Mouse (Mus musculus) forebrain, embryonic 13.5 days (tissue): ENCODE data around the gene Atxn7l1. TPM values are rescaled to one million over a fixed set of nuclear protein-coding genes. Genes with fewer than 3 reads are reported as not detected.
A peak's percentile ranks its signal among the peaks of the same experiment; 100 is the strongest.

Experiments used
- ATAC-seq: fragments of 200-750 bp; cut with Nextera tagmentation; 2 replicates; pipeline ENCODE4 v1.8.0; 2017
- H3K27ac ChIP-seq: fragments of 300-500 bp; sonication (generic); 2 replicates; pipeline ENCODE4 v1.5.1; 2015; ENCODE audit warnings: inconsistent platforms, mild to moderate bottlenecking, moderate library complexity
- H3K27me3 ChIP-seq: fragments of 300-500 bp; sonication (generic); 2 replicates; pipeline ENCODE4 v1.6.1; 2015; ENCODE audit warnings: mild to moderate bottlenecking, inconsistent platforms
- H3K36me3 ChIP-seq: fragments of 300-500 bp; sonication (generic); 2 replicates; pipeline ENCODE4 v1.6.1; 2015; ENCODE audit warnings: mild to moderate bottlenecking, inconsistent platforms; ENCODE audit not compliant: poor library complexity, severe bottlenecking
- H3K4me1 ChIP-seq: fragments of 300-500 bp; sonication (generic); 2 replicates; pipeline ENCODE4 v1.6.1; 2015; ENCODE audit warnings: inconsistent platforms
- H3K4me2 ChIP-seq: fragments of 300-500 bp; sonication (generic); 2 replicates; pipeline ENCODE4 v1.6.1; 2015; ENCODE audit warnings: inconsistent platforms, mild to moderate bottlenecking, moderate library complexity
- H3K4me3 ChIP-seq: fragments of 300-500 bp; sonication (generic); 2 replicates; pipeline ENCODE4 v1.5.1; 2015; ENCODE audit warnings: mild to moderate bottlenecking, inconsistent platforms
- H3K9ac ChIP-seq: fragments of 300-500 bp; sonication (generic); 2 replicates; pipeline ENCODE4 v1.6.1; 2015; ENCODE audit warnings: mild to moderate bottlenecking, inconsistent platforms
- H3K9me3 ChIP-seq: fragments of 300-500 bp; sonication (generic); replicated peaks from 2 replicates; pipeline ENCODE4 v1.6.1; 2016; ENCODE audit warnings: inconsistent platforms
- WGBS: fragments of 180-500 bp; shearing (Covaris S2); methylation state at CpG from one replicate; pipeline ENCODE4 v1.1.7; 2015; 5-methylcytosine and 5-hydroxymethylcytosine counted together
- polyA plus RNA-seq: library from polyadenylated mRNA; unstranded; fragments of >200 nt; fragmentation: Nextera tagmentation; extraction: Ambion mirVana; gene quantifications from 2 replicates; pipeline ENCODE4 v1.2.1, GENCODE M21; 2015

Atxn7l1 gene
- polyA plus RNA-seq, 1 experiment from 2014 or later, result 15.4 TPM

DNA sequence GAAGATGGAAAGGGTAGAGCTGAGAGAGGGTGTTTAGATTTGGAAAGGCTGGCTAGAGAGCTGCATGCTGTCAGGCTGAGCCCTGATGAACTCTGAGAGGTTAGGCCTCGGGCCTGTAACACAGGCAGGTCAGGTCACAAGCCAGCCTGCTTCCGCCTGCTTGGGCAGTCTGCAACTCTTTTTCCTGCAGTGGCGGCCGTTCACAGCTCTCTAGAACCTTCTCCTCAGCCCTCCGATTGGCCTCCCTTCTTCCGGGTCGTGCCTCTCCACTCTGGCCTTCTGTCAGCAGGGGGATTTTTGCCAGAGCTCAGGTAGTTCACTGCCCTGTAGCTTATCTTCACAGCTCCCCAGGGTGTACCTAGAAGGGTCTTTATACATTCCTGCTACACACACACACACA lies 26.7 kb downstream of the Atxn7l1 start:
- ATAC-seq, result no peak
- H3K4me3 ChIP-seq, result no peak overlapping the region
- H3K4me1 ChIP-seq, result peaks cover 29% of the 10 kb centered on the region
- no peaks in the 10 kb centered on the region for H3K36me3 ChIP-seq
- 72% methylated on average over 7 of the region's 7 CpGs for WGBS
- no peak overlapping the region for H3K27ac ChIP-seq
- no peak overlapping the region for H3K4me2 ChIP-seq
- no peak overlapping the region for H3K9ac ChIP-seq
- H3K9me3 ChIP-seq, result no peaks in the 10 kb centered on the region
- H3K27me3 ChIP-seq, result no peaks in the 10 kb centered on the region

DNA sequence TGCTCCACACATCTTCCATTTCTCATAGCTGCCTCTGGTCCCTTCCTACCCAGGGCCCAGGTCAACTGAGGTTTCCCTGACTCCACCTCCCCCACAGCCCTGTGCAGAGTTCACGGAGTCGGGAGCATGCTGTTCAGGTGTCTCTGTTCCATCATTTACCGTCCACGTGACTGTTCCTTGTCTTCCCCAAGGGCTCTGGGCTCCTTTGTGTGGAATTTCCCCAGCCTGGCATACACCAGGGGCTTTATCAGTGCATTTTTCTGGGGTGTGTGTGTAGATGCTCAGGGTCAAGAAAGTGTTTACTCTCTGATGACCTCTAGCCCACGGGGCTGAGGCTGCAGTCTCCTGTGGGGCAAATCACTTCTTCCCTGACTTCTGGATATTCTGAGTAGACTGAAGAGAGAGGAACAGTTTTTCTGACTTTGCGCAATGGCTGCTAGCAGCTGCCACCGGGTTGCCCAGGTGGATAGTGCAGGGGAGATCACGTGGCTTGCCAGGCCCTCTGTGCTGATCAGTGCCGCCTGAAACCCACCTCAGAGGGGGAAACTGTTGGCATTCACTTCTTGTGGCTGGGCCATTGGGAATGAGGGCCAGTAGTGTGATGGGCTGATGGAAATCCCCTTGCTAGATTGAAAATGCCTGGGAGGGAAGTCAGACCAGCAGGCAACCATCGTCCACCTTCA lies 27.3 kb downstream of the Atxn7l1 start:
- no peak overlapping the region for H3K4me3 ChIP-seq
- no peak for ATAC-seq
- no peak overlapping the region for H3K4me2 ChIP-seq
- 78% methylated on average over 10 of the region's 10 CpGs for WGBS
- H3K9ac ChIP-seq, result no peak overlapping the region
- H3K27ac ChIP-seq, result no peak overlapping the region
- H3K36me3 ChIP-seq, result no peaks in the 10 kb centered on the region
- H3K4me1 ChIP-seq, result peaks cover 29% of the 10 kb centered on the region
- no peaks in the 10 kb centered on the region for H3K9me3 ChIP-seq
- no peaks in the 10 kb centered on the region for H3K27me3 ChIP-seq

- Histone ChIP-seq H3K9ac (peak overlapping the region; percentile 31), H3K4me2 (peak overlapping the region; percentile 58), H3K27me3 (no peaks in the 10 kb centered on the region), H3K4me1 (peaks cover 24% of the 10 kb centered on the region), H3K27ac (peak overlapping the region; percentile 37; the same call in 1 of the 2 replicates), H3K9me3 (no peaks in the 10 kb centered on the region), H3K4me3 (peak overlapping the region; percentile 25), H3K36me3 (no peaks in the 10 kb centered on the region)
- WGBS, result 11% methylated on average over 25 of the region's 25 CpGs
- ATAC-seq, result peak; percentile 79
Observed at GRCm38 (mm10) chr12:33175621-33176554, 28.4 kb downstream of the Atxn7l1 start.

DNA sequence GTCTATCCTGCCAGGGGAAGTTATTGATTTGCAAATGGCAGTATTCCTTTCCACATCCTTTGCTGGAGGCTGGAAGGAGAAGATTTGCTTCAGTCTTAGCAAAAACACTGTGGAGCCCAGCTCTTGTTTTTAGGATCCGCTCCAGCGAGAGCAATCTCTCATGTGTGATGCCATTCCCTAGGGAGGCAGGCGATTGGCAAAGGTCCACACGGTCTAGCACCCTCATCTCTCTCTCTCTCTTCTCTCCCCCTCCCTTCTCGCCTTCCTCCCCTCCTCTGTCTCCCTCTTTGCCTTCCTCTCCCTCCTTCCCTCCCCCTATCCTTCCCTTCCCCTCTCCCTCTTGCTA lies 29.0 kb downstream of the Atxn7l1 start:
- Histone ChIP-seq H3K4me1 (peaks cover 24% of the 10 kb centered on the region), H3K9ac (peak overlapping the region; percentile 31; the same call in 1 of the 2 replicates), H3K4me3 (peak overlapping the region; percentile 25; the same call in 1 of the 2 replicates), H3K27ac (peak overlapping the region; percentile 37; the same call in 1 of the 2 replicates), H3K36me3 (no peaks in the 10 kb centered on the region), H3K27me3 (no peaks in the 10 kb centered on the region), H3K9me3 (no peaks in the 10 kb centered on the region), H3K4me2 (peak overlapping the region; percentile 58)
- peak; percentile 68 for ATAC-seq
- WGBS, result 21% methylated on average over 5 of the region's 5 CpGs

- no peak overlapping the region for H3K9ac ChIP-seq
- no peak for ATAC-seq
- H3K27me3 ChIP-seq, result no peaks in the 10 kb centered on the region
- H3K9me3 ChIP-seq, result no peaks in the 10 kb centered on the region
- H3K4me2 ChIP-seq, result no peak overlapping the region
- peaks cover 32% of the 10 kb centered on the region for H3K4me1 ChIP-seq
- H3K27ac ChIP-seq, result no peak overlapping the region
- no peak overlapping the region for H3K4me3 ChIP-seq
- no peaks in the 10 kb centered on the region for H3K36me3 ChIP-seq
- 87% methylated on average over 2 of the region's 2 CpGs for WGBS
Observed at GRCm38 (mm10) chr12:33180421-33180820, 32.9 kb downstream of the Atxn7l1 start.

GRCm38 (mm10) chr12:33181875-33182274 lies 34.4 kb downstream of the Atxn7l1 start:
- H3K9ac ChIP-seq, result no peak overlapping the region
- WGBS, result 98% methylated on average over 4 of the region's 4 CpGs
- H3K9me3 ChIP-seq, result no peaks in the 10 kb centered on the region
- no peak overlapping the region for H3K4me2 ChIP-seq
- ATAC-seq, result no peak
- H3K4me1 ChIP-seq, result peaks cover 23% of the 10 kb centered on the region
- H3K27ac ChIP-seq, result no peak overlapping the region
- no peak overlapping the region for H3K4me3 ChIP-seq
- no peaks in the 10 kb centered on the region for H3K27me3 ChIP-seq
- no peaks in the 10 kb centered on the region for H3K36me3 ChIP-seq

- H3K4me3 ChIP-seq, result no peak overlapping the region
- 58% methylated on average over 11 of the region's 11 CpGs for WGBS
- peaks cover 21% of the 10 kb centered on the region for H3K4me1 ChIP-seq
- peak; percentile 64 for ATAC-seq
- H3K4me2 ChIP-seq, result no peak overlapping the region
- H3K9ac ChIP-seq, result no peak overlapping the region
- no peaks in the 10 kb centered on the region for H3K27me3 ChIP-seq
- no peaks in the 10 kb centered on the region for H3K9me3 ChIP-seq
- no peak overlapping the region for H3K27ac ChIP-seq
- no peaks in the 10 kb centered on the region for H3K36me3 ChIP-seq
Observed at GRCm38 (mm10) chr12:33182428-33183137, 35.1 kb downstream of the Atxn7l1 start.

DNA sequence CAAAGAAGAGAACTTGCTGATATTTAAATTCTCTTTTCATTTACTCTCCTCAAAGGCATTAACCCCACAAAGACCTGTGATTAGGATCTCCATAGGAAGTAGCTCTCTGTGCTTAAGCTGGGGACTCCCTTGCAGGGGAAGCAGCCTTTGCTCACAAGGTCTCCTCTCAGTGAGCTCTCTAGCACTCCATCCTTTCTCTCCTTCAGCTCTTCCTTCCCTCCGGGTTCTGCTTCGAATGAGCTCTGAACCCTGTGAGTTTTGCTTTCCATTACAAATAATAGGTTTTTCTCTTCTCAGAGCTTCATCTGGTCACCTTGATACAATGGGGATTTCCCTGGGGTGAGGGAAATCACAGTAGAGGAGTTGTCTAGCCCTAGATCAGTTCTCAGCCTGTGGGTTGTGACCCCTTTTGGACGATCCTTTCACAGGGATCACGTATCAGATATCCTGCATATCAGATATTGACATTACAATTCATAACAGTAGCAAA lies 35.7 kb downstream of the Atxn7l1 start:
- 56% methylated on average over 4 of the region's 4 CpGs for WGBS
- no peak overlapping the region for H3K4me3 ChIP-seq
- no peaks in the 10 kb centered on the region for H3K9me3 ChIP-seq
- no peak overlapping the region for H3K27ac ChIP-seq
- H3K27me3 ChIP-seq, result no peaks in the 10 kb centered on the region
- H3K4me2 ChIP-seq, result no peak overlapping the region
- ATAC-seq, result no peak
- H3K4me1 ChIP-seq, result peaks cover 21% of the 10 kb centered on the region
- H3K36me3 ChIP-seq, result no peaks in the 10 kb centered on the region
- H3K9ac ChIP-seq, result no peak overlapping the region

DNA sequence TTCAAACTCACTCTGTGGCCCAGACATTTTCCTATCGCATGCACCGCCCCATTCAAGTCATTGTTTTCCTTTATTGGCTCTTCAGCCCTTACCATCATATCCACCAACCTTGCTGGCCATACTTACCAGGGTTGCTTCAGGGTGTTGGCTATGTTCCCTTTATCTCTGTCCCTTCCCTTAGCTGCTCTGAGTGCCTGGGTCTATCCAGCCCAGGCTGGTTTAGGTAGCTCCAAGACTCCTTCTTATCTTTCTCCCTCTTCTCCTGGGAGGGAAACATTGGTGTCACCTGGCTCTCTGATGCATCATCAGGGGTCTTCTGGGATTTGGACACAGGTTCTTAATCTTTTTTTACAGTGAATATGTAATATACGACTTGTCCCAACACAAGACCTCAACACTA lies 36.6 kb downstream of the Atxn7l1 start:
- no peak overlapping the region for H3K4me3 ChIP-seq
- H3K9me3 ChIP-seq, result no peaks in the 10 kb centered on the region
- no peaks in the 10 kb centered on the region for H3K27me3 ChIP-seq
- no peak for ATAC-seq
- H3K9ac ChIP-seq, result no peak overlapping the region
- 93% methylated on average over 3 of the region's 3 CpGs for WGBS
- H3K27ac ChIP-seq, result no peak overlapping the region
- peaks cover 21% of the 10 kb centered on the region for H3K4me1 ChIP-seq
- H3K4me2 ChIP-seq, result no peak overlapping the region
- no peaks in the 10 kb centered on the region for H3K36me3 ChIP-seq

DNA sequence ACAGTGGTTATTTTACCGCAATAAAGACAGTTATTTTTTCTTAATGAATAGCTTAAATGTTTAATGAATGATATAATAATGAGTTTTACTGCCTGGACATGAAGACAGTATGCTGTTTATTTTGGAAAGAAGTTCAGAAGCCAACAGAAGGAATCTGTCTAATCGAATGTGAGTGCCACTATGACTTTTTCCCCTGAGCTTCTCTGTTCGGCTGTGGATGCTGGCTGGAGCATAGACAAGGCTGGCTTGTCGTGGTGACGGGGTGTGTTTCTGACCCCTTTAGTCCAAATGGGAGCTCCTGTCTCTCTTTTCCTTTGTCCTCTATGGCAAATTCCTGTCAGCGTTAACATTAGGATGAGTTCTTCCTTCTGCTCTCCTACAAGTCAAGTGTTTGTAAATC lies 37.6 kb downstream of the Atxn7l1 start:
- Histone ChIP-seq H3K36me3 (no peaks in the 10 kb centered on the region), H3K27me3 (no peaks in the 10 kb centered on the region), H3K27ac (no peak overlapping the region), H3K4me3 (no peak overlapping the region), H3K4me2 (no peak overlapping the region), H3K4me1 (peaks cover 21% of the 10 kb centered on the region), H3K9ac (no peak overlapping the region), H3K9me3 (no peaks in the 10 kb centered on the region)
- WGBS, result 86% methylated on average over 6 of the region's 6 CpGs
- no peak for ATAC-seq

DNA sequence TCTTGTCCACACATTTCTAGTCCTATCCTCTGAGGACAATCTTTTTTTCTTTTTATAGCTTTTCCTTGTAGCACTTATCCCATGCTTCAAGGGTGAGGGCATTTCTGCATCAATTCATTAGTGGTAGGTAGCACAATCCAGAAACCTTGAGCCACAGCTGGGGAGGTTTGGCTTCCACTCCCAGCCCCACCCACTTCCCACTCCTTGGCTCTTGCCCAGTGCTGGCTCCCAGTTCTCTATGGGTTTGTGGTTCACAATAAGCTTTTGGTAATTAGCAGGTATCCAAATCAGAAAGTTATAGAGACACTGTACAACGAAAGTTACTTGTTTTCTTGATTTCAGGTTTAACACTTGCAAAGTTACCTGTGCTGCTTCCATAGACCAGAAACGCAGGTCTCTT lies 38.8 kb downstream of the Atxn7l1 start:
- Histone ChIP-seq H3K4me3 (no peak overlapping the region), H3K9ac (no peak overlapping the region), H3K4me2 (no peak overlapping the region), H3K27ac (no peak overlapping the region), H3K27me3 (no peaks in the 10 kb centered on the region), H3K4me1 (peaks cover 30% of the 10 kb centered on the region), H3K36me3 (no peaks in the 10 kb centered on the region), H3K9me3 (no peaks in the 10 kb centered on the region)
- no peak for ATAC-seq
- 84% methylated on average over 2 of the region's 2 CpGs for WGBS

DNA sequence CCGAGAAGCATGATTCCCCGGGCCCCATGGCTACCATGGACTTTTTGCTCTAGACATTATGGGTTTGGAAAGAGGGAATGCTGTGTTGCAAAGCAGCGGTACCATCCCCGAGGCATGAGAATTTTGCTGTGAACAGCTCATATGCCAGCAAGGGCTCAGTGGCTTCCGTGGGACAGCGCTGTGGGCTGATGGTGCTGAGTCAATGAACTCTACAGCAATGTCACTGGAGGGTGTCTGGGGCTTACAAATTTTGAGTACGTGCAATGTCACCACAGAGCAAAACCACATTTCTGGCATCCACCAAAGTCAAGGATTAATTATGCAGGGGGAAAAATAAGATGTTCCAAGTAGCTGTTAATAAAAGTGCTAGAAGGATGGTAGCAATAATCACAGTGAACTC lies 42.6 kb downstream of the Atxn7l1 start:
- 94% methylated on average over 7 of the region's 7 CpGs for WGBS
- Histone ChIP-seq H3K4me1 (peaks cover 34% of the 10 kb centered on the region; the same call in 1 of the 2 replicates), H3K27me3 (no peaks in the 10 kb centered on the region), H3K9ac (no peak overlapping the region), H3K27ac (no peak overlapping the region), H3K36me3 (no peaks in the 10 kb centered on the region), H3K4me3 (no peak overlapping the region), H3K4me2 (no peak overlapping the region), H3K9me3 (no peaks in the 10 kb centered on the region)
- ATAC-seq, result no peak
